Mouse (Mus musculus) forelimb bud, embryonic 11.5 days (tissue): Measurements from ENCODE around the gene Sec22b.
A peak's percentile ranks its signal among the peaks of the same experiment; 100 is the strongest.

Experiments used
- DNase-seq: peaks from one replicate; pipeline ENCODE4 v3.0.0-alpha.2; 2012; ENCODE audit warnings: low read depth, low spot score

Gene Sec22b

GRCm38 (mm10) chr3:97900516-97901490 lies at the start of gene Sec22b:
Gene Sec22b (plus strand): TSS chr3:97901190.
- peak; percentile 92 for DNase-seq

- no peak for DNase-seq
These were observed 49.2 kb upstream of the Sec22b start for GRCm38 (mm10) chr3:97851803-97852202.

- DNase-seq = no peak
These were observed 46.2 kb upstream of the Sec22b start for GRCm38 (mm10) chr3:97854575-97855384.

- no peak for DNase-seq
These were observed 41.6 kb upstream of the Sec22b start for GRCm38 (mm10) chr3:97859400-97859799.

- DNase-seq = no peak
These were observed 40.1 kb upstream of the Sec22b start for GRCm38 (mm10) chr3:97860820-97861451.

- DNase-seq = no peak
These were observed 34.3 kb upstream of the Sec22b start for GRCm38 (mm10) chr3:97866696-97867095.

- no peak for DNase-seq
These were observed 33.6 kb upstream of the Sec22b start for GRCm38 (mm10) chr3:97867221-97868023.

GRCm38 (mm10) chr3:97868024-97868689 lies 32.8 kb upstream of the Sec22b start:
- DNase-seq = peak; percentile 26

GRCm38 (mm10) chr3:97868733-97869132 lies 32.3 kb upstream of the Sec22b start:
- no peak for DNase-seq

- DNase-seq = no peak
These were observed 31.3 kb upstream of the Sec22b start for GRCm38 (mm10) chr3:97869730-97870129.

GRCm38 (mm10) chr3:97874777-97875176 lies 26.2 kb upstream of the Sec22b start:
- DNase-seq = no peak

GRCm38 (mm10) chr3:97876259-97876658 lies 24.7 kb upstream of the Sec22b start:
- no peak for DNase-seq

- peak; percentile 72 for DNase-seq
These were observed 21.8 kb upstream of the Sec22b start for GRCm38 (mm10) chr3:97879222-97879621.

- DNase-seq = no peak
These were observed 19.4 kb upstream of the Sec22b start for GRCm38 (mm10) chr3:97881576-97881975.

GRCm38 (mm10) chr3:97887785-97888167 lies 13.2 kb upstream of the Sec22b start:
- no peak for DNase-seq

- DNase-seq = no peak
These were observed 12.7 kb upstream of the Sec22b start, which contains the start of gene Pde4dip for GRCm38 (mm10) chr3:97888168-97888901. Gene Pde4dip (minus strand): TSS chr3:97888707.

GRCm38 (mm10) chr3:97890205-97890604 lies 10.8 kb upstream of the Sec22b start:
- DNase-seq = no peak

GRCm38 (mm10) chr3:97894695-97895094 lies 6.3 kb upstream of the Sec22b start:
- DNase-seq = no peak

- no peak for DNase-seq
These were observed 2.6 kb upstream of the Sec22b start for GRCm38 (mm10) chr3:97898381-97898780.

GRCm38 (mm10) chr3:97901586-97901985 lies 596 bp downstream of the Sec22b start:
- DNase-seq = no peak
